Mouse (Mus musculus) testis, postnatal 10 days (tissue): Measurements from ENCODE around the gene Agfg2.
"Not testable (repeated sequence)": the region's sequence is repeated elsewhere in the genome, so short reads cannot be mapped to it uniquely, and the experiment has no call there.

Experiments
- DNase-seq: peaks from one replicate; pipeline ENCODE4 v3.0.0; 2021; ENCODE audit warnings: low spot score

The Agfg2 gene

DNA sequence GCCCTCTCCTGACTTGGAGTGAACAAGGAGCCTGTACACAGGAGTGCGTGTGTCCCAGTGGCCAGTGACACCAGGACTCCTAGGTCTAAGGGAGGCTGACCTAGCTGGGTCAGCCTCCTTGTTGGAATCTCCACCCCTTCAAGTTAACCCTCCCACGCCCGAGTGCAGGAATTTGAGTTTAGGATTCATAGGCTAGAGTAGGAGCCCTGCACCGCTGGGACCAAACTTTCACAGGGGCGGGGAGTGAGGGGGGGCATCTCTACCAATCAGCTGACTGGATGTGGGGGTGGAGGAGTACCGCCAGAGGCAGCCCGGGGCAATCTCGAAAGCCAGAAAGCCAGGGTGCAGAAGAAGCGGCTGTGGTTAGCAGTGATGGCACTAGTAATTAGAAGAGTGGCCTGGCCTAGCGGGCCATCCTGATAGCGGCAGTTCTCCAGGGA is 38.9 kb downstream of the Agfg2 start, which contains the start of gene Irs3:
Irs3 (minus strand) TSS at position 63 of the 440 bp plus-strand sequence.
- DNase-seq: no peak

DNA sequence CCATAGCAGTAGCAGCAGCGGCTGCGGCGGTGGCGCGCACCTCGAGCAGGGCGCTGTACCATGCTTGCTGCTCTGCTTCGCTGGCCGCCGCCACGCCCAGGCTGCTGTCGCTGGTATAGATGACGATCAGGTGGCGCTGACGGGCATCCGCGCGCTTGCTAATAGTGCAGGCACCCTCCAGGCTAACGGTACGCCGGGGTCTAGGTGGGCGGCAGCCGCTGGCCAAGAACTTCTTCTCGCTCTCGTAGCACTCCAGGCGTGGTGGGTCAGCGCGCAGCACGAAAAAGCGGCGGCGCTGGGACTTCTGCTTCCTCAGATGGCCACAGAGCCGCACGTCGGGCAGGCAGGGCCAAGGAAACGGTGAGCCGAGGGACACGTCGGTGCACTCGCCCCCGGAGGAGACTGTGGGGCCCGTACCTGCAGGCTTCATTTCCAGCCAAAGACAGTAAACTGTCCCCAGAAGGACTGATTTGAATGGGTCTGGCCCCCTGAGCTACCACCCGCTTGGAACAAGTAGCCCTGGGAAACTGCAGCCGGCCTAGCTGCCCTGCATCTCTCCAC is 39.4 kb downstream of the Agfg2 start:
- no peak for DNase-seq

DNA sequence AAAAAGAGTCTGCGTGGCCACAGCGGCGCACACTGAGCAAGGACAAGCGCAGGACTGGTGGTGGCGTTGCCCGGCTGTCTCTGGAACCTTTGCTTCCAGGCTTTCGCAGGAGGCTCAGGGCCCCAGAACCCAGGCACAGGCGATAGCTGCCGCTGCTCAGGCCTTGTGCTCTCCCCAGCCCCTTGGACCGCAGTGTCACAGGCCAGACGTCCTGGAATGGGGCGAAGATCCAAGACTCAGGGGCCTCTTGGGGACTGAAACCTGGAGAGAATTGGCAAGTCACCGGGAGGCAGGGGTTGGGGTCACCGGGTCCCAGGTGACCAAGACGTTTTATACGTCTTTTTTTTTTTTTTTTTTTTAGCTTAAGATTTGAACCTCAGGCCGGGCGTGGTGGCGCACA is 40.0 kb downstream of the Agfg2 start:
- no peak for DNase-seq

DNA sequence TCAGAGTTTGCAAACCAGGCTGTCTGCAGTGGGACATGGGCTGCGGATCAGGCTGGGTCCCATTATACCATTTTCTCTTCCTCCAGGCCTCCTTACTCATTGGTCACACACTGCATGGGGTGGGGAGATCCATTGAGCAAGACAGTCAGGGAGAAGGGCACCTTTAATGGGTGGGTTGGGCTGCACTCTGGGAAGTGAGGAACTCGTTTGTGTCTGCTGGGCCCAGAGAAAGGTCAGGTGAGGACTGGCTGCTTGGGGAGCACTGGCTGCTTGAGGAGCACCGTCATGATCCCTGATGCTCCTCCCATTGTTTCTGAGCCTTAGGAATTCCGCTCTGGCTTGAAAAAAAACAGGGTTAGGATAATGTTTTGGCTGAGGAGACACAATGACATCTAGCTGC is 41.6 kb downstream of the Agfg2 start:
- no peak for DNase-seq

DNA sequence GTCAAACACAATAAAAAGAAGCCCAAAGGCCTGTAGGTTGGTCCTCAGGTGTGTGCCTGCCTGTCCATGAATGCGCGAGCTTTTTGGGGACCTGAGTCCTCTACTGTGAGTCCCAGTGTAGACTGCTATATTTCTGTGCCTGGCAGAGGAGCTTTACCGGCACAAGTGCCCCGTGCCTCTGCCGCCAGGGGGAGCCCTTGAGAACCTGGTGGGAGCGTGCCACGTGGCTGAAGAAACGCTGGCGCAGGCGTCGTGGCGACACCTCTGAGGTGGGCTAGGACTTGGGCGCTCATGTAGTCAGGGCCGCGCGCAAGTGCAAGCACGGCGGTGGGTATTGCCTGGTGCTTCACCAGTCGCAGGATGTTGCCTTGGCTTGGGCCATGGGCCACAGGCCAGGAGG is 43.5 kb downstream of the Agfg2 start, which contains the start of gene Sap25:
Sap25 (plus strand) TSS at position 281 of the 400 bp plus-strand sequence.
- peak; percentile 74 for DNase-seq

DNA sequence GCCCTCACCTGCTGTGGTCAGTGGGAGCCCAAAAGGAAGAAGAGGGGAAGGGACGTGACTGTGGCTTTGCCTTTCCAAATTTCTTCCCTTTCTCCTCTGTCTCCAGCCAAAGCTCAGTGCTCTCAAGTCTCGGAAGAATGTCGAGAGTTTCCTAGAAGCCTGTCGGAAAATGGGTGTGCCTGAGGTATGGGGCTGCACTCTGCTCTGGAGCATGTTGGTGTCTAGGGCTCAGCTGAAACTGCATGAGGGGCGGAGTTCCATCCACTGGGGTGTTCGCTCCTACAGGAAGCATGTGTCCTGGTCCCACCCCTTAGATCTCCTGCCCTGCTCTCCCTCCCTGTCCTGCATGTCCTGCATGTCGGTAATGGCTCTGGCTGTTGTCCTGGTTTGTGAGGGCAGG is 45.1 kb downstream of the Agfg2 start:
- peak; percentile 40 for DNase-seq

DNA sequence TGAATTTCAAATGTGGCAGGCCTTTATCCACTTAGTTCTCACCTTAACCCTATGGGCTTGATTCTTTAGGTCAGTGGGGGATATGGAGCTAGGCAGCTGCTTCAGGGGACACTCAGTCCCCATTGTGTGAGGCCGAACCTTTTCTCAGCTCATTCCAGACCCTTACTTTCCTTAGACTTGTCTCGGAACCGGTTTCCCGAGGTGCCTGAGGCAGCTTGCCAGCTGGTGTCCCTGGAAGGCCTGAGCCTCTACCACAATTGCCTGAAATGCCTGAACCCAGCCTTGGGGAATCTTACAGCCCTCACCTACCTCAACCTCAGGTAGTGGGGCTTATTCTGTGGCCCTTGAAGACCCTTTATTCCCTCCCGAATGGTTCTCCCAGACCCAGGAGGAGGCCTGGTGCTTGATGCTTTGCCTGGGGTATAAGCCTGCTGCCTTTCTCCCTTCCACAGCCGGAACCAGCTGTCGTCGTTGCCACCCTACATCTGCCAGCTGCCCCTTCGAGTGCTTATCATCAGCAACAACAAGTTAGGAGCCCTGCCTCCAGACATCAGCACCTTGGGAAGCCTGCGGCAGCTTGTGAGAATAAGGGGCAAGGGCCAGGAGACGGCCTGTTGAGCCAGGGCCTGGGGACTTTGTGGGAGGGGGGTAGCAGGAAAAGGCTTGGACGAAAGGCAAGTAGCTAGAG is 51.0 kb downstream of the Agfg2 start:
- DNase-seq: no peak

DNA sequence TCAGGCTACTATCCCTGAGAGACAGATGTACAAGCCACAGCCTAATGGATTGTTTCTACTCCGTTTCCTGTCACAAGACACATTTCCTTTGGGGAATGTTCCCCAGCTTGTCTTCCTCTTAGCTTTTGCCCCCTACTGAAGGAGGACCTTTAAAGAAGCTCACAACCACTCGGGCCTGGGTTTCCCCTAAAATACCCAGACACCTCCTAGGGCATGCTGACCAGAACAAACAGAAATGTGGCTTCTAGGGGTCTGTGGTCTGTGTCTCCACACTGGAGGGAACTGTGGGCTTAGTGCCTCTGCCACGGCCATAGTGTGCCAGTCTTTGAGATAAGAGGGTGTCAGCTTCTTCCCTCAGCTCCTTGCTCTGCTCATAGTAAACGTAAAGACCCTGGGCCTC is 52.9 kb downstream of the Agfg2 start:
- no peak for DNase-seq

DNA sequence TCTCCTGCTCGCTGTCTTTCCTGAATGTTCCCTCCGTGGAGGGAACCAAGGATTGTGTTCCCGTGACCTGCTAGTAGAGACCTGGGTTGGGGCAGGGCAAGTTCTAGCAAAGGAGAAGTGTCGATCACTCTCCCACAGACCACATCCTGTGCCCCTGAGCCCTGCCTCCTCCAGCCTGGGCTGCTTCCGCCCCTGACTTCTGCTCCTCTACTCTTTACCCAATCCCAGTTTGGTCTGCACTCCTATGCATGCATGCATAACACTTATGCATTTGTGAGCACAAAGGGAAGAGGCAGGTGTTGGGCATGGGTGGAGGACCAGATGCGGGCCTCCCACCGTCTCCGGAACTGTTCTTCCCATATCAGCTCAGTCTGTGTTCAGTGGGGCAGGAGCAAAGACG is 53.4 kb downstream of the Agfg2 start:
- DNase-seq: peak; percentile 44

DNA sequence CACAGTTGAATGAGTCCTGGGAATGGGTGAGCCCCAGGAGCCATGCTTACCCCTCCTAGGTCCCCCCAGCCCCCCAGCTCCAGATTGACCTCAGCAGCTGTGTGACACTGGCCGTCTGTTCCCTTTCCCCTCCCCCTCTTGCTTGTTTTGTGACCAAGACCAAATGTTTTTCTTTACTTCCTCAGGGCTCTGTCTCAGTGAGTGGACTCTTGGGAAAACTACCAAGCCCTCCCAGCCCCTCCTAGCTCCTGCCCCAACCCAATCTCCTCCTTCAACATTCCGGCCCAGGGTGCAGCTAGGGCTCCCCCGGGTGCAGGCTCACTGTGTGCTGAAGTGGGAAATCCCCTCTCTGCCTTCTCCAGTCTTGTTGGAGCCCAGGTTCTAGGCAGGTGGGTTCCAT is 53.9 kb downstream of the Agfg2 start:
- DNase-seq: peak; percentile 47

DNA sequence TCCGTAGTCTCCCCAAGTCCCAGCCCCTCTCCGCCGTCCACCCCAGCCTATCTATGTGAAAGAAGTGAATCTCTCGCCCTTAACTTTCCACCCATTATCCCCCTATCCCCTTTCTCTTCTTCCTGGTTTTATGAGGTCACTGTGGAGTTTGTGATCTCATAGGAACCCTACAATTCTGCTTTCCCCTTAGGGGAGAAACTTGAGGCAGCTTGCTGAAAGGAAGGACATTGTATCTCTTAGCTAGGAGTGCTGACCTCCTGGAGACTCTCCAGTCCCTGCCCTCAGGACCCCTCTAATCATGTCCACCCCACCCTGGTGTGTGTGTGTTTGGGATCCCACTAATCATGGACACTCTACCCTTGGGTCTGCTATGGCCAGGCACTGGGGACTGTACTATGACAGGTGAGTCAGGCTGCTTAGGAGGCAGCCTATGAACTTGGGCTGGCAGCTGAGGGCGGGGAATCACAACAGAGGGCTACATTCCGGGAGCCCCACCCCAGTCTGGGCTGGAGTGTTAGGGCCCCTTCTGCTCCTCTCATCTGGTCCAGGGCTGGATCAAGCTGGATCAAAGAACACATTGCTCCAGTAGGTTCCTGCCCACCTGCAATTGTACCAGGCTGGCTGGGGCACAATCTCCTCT is 54.5 kb downstream of the Agfg2 start:
- DNase-seq: peak; percentile 41

DNA sequence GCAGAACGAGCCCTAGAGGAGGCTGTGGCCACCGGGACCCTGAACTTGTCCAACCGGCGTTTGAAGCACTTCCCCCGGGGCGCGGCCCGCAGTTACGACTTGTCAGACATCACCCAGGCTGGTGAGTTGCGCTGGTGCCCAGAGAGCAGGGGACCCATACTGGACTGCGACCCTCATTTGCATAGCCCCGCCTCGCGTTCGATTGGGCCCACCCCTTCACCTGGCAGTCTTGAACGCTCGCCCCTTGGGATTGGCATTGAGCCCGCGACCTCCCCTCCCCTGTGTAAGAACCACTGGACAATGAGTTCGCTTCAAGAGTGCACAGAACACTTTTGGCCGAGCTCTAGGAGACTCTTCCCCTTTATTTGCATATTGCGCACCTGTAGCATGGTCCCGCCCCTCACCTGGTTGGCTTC is 55.2 kb downstream of the Agfg2 start:
- peak; percentile 83 for DNase-seq

DNA sequence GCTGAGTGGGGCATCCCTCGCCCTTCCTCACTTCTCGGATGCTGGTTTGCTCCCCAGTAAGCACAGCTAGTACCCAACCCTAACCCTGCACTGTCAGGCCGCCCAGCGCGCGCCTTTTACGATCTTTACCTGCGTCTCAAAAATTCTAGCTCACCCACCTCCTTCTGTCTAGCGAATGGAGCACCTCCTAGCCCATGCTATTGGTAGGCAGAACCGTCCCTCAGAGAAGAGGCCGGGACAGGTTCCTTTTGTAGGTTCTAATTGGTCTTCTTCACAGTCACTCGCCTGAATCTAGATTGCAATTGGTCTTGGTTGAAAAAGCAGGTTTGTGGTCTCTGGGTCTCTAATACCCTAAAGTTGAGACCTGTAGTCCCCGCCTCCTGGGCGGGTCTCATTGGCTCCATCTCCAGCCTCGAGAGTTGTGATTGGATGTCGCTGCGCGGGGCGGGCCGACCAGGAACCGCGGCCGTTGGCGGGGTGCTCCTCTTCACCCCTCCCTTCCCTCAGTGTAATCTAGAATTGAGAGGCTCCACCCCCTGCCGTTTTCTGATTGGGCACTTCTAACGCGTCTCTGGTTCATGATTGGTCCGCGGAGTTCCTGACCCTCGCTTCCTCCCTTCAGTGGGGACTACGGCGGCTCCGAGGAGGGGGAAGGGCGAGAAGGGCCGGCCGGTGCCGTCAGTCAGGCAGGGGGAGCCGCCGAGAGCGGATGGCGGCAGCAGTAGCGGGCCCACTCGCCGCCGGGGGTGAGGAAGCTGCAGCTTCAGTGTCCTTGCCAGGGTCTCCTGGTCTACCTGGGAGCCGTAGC is 55.8 kb downstream of the Agfg2 start, which contains the start of the genes Fbxo24, Lrch4 and Gm20605:
Fbxo24 (minus strand) TSS at position 505 of the 808 bp plus-strand sequence.
Lrch4 (plus strand) TSS at position 624 of the 808 bp plus-strand sequence.
Gm20605 (plus strand) TSS at position 678 of the 808 bp plus-strand sequence.
- DNase-seq: peak; percentile 98

DNA sequence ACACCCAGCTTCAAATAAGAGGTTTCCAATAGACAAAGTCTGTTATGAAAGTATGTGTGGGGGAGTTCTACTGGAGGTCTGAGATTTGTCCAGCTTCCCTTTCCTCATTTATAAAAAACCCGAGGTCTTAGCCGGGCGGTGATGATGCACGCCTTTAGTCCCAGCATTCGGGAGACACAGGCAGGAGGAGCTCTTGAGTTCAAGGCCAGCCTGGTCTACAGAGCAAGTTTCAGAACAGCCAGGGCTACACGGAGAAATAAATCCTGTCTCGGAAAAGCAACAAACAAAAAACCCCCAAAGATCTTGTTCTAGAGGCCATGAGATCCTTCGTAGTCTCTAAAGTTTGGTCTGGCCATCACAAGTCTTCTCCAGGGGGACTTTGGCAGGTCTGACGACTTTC is 56.5 kb downstream of the Agfg2 start:
- peak; percentile 63 for DNase-seq

DNA sequence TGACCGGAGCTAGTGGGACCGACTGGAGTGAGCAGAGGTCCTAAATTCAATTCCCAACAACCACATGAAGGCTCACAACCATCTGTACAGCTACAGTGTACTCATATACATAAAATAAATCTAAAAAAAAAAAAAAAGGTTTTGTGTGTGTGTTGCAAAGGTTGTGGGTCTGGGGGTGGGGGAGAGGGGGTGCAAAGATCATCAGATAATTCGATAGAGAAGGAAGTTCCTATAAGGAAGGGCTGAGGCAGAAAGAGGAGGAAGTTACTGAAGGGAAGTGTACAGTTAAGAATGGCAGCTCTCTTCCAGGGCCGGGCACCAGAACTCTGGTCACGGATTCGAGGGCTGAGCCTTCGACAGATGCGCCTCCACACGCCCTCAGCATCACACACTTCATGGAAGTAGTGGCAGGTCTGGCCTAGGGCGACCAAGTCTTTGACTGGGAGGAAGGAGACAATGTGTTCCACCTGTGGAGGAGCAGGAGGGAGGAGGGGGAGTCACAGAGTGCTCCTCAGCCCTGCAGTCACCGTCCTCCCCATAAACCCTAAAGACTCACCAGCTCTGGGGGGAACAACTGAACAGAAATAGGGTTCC is 60.5 kb downstream of the Agfg2 start:
- DNase-seq: no peak

DNA sequence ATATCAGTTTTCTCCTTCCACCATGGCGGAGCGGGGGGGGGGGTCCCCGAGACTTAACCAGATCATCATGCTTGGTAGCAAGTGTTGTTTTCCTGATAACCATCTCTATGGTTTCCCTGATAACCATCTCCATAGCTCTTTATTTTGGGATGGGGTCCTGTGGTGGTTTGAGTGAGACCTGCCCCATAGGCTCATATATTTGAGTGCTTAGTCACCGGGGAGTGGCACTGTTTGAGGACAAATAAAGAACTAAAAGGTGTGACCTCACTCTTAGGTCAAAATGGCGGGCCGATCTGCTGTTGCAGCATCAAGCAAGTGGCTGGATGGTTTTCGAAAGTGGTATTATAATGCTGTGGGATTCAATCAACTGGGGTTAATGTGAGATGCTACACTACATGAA is 69.2 kb downstream of the Agfg2 start:
- no peak for DNase-seq

DNA sequence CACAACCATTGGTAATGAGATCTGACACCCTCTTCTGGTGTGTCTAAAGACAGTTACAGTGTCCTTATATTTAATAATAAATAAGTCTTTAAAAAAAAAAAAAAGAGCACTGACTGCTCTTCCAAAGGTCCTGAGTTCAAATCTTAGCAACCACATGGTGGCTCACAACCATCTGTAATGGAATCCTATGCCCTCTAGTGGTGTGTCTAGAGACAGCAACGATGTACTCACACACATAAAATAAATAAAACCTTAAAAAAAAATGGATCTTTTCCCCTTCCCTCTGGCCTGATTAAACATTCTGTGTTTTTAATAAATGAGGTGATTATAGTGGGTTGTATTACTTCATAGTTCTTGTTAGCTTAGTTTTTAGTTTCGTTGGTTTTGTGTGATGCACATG is 69.6 kb downstream of the Agfg2 start:
- DNase-seq: not testable (repeated sequence)

DNA sequence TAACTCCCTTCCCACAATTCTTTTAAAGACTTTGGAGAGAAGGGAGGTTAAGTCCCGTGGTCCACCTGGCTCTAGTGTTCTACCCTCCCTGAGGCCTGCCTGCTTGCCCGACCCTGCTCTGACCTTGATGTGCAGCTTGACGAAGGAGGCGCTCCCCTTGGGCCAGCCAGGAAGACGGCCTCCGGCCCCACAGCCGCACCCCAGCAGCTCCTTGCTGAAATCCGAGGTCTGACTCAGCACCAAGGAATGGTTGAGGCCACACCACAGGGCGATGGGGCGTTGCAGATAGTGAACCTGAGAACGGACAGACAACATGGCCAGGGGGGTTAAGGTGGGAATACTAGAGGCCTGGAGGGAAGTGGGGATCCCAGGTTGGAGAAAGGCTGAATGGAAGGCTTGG is 71.0 kb downstream of the Agfg2 start, which contains the start of gene Pcolce:
Pcolce (minus strand) TSS at position 235 of the 400 bp plus-strand sequence.
- no peak for DNase-seq

DNA sequence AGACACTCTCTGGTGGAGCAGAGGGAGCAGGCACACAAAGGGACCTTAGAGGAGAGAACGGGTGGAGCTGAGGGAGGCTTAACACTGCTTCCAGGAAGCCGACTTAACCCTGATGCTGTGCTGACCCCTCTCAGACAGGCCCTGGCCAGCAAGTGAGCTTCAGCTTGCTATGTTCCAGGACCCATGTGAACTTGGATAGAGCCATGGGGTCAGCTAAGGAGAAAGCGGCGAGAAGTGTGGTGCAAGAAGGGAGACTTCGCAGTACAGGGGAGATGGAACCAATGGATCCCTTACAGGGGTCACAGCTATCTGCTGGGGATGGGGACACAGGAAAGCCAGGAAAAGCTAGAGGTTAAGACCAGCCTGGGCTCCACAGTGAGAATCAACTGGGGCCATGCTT is 71.5 kb downstream of the Agfg2 start:
- DNase-seq: no peak

DNA sequence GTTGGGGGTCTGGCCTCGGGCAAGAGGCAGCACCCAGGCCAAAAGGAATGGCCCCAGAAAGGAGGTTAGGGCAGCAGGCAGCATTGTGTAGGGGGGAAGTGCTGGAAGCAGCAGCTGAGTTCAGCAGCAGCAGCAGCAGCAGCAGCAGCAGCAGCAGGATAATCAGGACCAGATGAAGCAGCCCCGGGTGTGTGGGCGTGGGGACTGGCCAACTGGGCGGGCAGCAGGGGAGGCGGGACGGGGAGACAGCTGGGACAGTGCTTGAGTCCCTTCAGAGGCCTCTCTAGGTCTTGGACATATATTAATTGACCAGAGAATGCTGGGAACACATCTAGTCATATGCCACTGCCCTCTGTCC is 73.3 kb downstream of the Agfg2 start:
- peak; percentile 82 for DNase-seq

DNA sequence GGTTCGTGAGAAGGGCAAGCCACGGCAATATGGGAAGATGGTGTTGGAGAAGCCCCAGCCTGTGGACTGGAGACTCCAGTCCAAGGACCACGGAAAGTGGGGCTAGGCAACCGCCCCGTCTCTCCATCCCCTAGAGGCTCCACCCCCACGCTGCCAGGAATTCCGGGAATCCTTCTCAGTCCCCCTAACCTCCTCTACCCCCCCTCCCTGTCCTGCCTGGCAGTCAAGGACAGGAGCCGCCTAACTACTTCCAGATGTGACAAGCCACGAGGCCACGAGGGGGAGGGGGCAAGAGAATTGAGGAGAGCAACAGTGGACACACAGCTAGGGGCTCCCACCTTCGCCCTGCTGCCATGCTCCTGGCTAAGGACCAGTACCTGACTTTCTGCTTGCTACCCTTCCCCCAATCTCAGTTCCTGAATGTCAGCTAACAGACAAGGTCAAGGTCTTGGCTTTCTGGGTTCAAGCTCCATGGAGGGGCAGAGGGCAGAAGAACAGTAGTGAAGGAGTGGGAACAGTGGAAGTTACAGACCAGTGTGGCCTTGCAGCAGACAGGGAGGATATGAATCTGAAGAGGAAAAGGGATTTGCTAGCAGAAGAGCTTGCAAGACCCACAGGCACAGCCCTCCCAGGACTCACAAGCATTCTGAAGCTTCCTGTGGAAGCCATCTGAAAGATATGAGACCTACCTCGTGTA is 73.8 kb downstream of the Agfg2 start:
- peak; percentile 86 for DNase-seq
